Mouse (Mus musculus) monocyte, adult 2 months (primary cell): ENCODE data around the gene Olfr815.
"Not testable (repeated sequence)": the region's sequence is repeated elsewhere in the genome, so short reads cannot be mapped to it uniquely, and the experiment has no call there.

ENCODE experiments used
- DNase-seq, 2 experiments: peaks; one replicate each; pipeline ENCODE4 v3.0.0; 2022; ENCODE audit warnings: low spot score in 2 of 2, low read depth in 1 of 2

Gene Olfr815

DNA sequence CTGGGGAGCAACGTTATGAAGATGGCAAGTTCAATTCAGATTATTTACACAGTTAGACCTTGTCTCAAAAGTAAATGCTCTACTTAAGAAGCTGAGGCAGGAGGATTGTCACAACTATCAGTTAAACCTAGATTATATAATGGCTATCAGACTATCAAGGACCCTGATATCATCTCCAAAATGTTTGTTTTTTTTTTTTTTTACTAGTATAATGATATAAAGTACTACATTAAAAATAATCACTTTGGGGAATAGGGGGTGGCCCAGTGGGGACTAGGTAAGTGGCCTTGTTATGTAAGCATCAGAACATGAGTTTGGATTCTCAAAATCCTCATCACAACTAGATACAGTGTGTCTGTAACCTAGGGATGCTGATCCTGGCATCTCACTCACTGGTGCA, at the start of gene Olfr815:
Olfr815 (minus strand) TSS at position 101 of the 400 bp plus-strand sequence.
- DNase-seq, result not testable (repeated sequence)

DNA sequence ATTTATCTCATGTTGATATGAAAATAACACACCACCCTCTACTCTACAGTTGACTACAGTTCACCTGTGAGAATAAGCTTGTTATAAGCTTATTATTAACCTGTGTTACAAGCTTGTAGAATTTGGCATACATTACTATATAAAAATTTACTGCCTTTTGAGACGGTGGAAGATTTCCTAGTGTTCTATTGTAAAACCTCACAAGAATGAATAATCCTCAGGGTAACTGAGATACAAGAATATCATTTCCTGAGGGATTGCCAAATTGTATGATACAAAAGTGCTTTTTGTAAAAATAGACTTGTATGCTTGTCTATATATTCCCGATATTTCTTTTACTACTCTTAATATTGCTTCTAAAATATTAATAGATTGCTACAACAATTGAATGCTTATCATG, 43.3 kb upstream of the Olfr815 start, which contains the start of gene Olfr818:
Olfr818 (minus strand) TSS at position 101 of the 400 bp plus-strand sequence.
- no peak for DNase-seq

DNA sequence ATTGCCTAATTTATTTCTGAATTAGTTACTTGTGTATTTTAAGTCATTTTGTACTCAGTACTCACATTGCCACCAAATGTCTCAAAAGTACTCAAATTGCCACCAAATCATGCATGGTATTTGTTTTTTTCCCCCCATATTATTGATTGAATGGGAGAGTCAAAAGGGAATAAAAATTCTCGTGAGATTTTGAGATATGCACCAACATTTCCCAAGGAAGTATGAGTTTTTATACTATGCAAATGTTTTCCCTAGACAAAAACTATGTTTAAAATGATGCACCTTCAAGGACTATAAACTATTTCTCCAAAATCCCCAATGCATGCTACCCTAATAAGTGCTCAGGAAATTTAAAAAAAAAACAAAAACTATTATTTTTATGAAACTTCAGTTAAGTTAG, 9.8 kb upstream of the Olfr815 start, which contains the start of gene Olfr816:
Olfr816 (minus strand) TSS at position 101 of the 400 bp plus-strand sequence.
- no peak for DNase-seq

DNA sequence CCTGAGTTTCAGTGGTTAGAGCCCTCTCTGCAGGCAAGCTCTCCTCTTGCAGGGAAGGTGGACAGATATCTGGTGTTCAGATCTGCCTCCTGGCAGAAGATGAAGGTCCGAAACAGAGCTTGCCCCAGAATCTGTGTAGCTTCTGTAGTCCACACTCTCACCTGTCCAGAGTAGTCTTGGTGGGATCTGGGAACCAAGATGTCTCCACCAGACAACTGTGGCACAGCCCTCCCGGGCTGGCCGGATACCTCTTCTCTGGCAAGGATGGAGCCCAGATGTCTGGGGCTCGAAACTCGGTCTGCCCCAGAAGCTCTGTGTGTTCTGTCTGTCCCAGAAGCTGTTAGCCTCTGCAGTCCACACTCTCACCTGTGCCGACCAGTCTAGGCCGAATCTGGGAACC, 19.7 kb downstream of the Olfr815 start:
- DNase-seq, result no peak

DNA sequence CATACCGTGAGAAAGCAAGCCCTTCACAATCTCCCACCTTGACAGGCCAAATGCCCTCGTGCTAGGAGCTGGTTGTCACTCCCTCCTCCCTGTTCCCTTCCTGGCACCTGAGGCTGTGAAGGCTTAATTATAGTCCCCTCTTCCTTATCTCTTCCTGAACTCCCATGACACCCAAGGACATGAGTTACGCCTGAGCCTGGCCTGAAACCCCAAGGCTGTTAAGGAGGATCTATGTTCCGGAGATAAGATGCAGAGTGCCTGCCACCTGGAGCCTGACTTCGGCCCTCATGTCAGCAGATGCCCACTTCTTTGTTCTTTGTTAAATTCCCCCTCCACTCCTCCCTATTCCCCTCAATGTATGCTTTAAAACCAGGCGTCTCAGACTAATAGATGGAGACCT, 20.2 kb downstream of the Olfr815 start:
- not testable (repeated sequence) for DNase-seq

DNA sequence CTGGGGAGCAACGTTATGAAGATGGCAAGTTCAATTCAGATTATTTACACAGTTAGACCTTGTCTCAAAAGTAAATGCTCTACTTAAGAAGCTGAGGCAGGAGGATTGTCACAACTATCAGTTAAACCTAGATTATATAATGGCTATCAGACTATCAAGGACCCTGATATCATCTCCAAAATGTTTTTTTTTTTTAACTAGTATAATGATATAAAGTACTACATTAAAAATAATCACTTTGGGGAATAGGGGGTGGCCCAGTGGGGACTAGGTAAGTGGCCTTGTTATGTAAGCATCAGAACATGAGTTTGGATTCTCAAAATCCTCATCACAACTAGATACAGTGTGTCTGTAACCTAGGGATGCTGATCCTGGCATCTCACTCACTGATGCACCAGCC, 25.9 kb downstream of the Olfr815 start, which contains the start of gene Olfr814:
Olfr814 (minus strand) TSS at position 101 of the 400 bp plus-strand sequence.
- DNase-seq, result not testable (repeated sequence)

DNA sequence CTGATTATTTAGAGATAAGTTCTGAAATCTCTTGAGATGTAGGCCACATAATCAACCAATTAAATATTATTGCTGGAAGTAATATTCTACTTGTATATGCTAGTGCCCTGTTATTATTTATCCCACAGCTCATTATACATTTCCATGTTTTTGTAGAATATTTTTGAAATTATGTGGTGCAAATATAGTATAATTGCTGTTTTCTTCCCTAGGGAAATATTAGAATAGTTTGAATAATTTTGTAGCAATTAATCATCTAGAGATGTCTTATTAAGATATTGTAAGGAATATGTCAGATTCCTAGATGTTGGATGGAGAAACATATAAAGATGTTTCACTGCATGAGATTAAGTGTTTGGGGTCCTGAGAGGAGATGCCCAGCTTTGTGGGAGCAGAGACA, 50.6 kb downstream of the Olfr815 start, which contains the start of gene Olfr813:
Olfr813 (plus strand) TSS at position 301 of the 400 bp plus-strand sequence.
- DNase-seq, result no peak
